Mouse (Mus musculus) heart, postnatal 0 days (tissue): Measurements from ENCODE around the gene Cxcl14.

Source experiments
- CTCF ChIP-seq: IDR thresholded peaks from 2 replicates; pipeline ENCODE4 v1.5.1; 2016; ENCODE audit warnings: antibody characterized with exemption, control low read depth, low read depth
- EP300 ChIP-seq: IDR thresholded peaks from 2 replicates; pipeline ENCODE4 v1.6.1; 2016; ENCODE audit warnings: antibody characterized with exemption, low read depth

DNA sequence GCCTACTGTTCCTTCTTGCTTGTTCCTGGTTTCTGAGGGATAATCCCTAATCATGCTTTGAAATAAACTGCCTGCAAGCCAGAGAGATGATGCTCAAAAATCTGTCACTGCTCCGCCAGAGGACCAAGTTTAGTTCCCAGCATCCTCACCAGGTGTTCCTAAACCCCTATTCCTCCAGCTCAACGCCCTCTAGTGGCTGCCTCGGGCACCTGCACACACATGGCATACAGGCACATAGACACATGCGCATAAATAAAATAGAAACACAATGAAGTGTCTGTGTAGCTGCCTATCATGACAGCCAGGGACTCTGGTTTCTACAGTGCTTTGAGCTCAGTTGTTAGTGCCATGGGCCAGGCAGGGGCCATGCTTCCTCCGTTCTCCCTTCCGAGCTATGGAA lies 6.4 kb downstream of the Cxcl14 start:
- TF ChIP-seq CTCF = no peak
- TF ChIP-seq EP300 = no peak
